Mouse (Mus musculus): Measurements from ENCODE around the gene Ceacam19.

- no peak for TF ChIP-seq POLR2A (IDR thresholded peaks at IDR 0.05; ENCODE audit: control insufficient read depth, extremely low read depth, insufficient read depth, low read length, poor library complexity)
- no peak for TF ChIP-seq CTCF (IDR thresholded peaks at IDR 0.05; ENCODE audit: borderline replicate concordance, control insufficient read depth, extremely low read depth, insufficient read depth, low read length, poor library complexity)
Measured at GRCm38 (mm10) chr7:19876781-19877425, 10.9 kb downstream of the Ceacam19 start.

All from thymus, adult 2 months (tissue).